Mouse (Mus musculus) myocyte (in vitro differentiated cells): ENCODE results near the gene Fam172a. TPM values are rescaled to one million over a fixed set of nuclear protein-coding genes. Genes with fewer than 3 reads are reported as not detected.

Source experiments
- H3K27me3 ChIP-seq: one replicate; pipeline ENCODE4 v1.6.1; 2011; ENCODE audit not compliant: control insufficient read depth, insufficient read depth, insufficient read length
- H3K36me3 ChIP-seq: one replicate; pipeline ENCODE4 v1.6.1; 2011; ENCODE audit not compliant: control insufficient read depth, insufficient read depth
- H3K4me2 ChIP-seq: one replicate; pipeline ENCODE4 v1.6.1; 2011; ENCODE audit warnings: low read depth, control low read depth
- H3K4me3 ChIP-seq: one replicate; pipeline ENCODE4 v1.5.1; 2011; ENCODE audit warnings: mild to moderate bottlenecking, control low read depth, moderate library complexity
- H3K79me2 ChIP-seq: one replicate; pipeline ENCODE4 v1.6.1; 2011; ENCODE audit not compliant: control insufficient read depth, insufficient read depth
- H3ac ChIP-seq: one replicate; pipeline ENCODE4 v1.6.1; 2011; ENCODE audit not compliant: control insufficient read depth, insufficient read length
- CEBPB ChIP-seq: IDR thresholded peaks from 2 replicates; pipeline ENCODE4 v1.6.1; 2011; ENCODE audit warnings: mild to moderate bottlenecking, moderate library complexity; ENCODE audit not compliant: poor library complexity, insufficient read depth, severe bottlenecking
- E2F4 ChIP-seq: IDR thresholded peaks from one replicate; pipeline ENCODE4 v1.6.1; 2011; ENCODE audit warnings: mild to moderate bottlenecking, control low read depth, moderate library complexity; ENCODE audit not compliant: insufficient read depth
- MAX ChIP-seq: IDR thresholded peaks from one replicate; pipeline ENCODE4 v1.6.1; 2011; ENCODE audit warnings: low read depth, mild to moderate bottlenecking, control low read depth
- MYOD1 ChIP-seq, 3 experiments: IDR thresholded peaks; one replicate each; pipeline ENCODE4 v1.6.1; 2011; ENCODE audit warnings: control low read depth in 2 of 3, low read depth in 2 of 3, mild to moderate bottlenecking in 2 of 3, moderate library complexity in 1 of 3; ENCODE audit not compliant: insufficient read length in 2 of 3, control insufficient read depth in 1 of 3
- MYOG ChIP-seq, 3 experiments: IDR thresholded peaks; one replicate each; pipeline ENCODE4 v1.6.1; 2011; ENCODE audit warnings: control low read depth in 2 of 3, low read depth in 2 of 3, mild to moderate bottlenecking in 2 of 3; ENCODE audit not compliant: insufficient read length in 2 of 3, control insufficient read depth in 1 of 3, insufficient read depth in 1 of 3
- POLR2A ChIP-seq: IDR thresholded peaks from one replicate; pipeline ENCODE4 v1.6.1; 2011; ENCODE audit warnings: low read depth, mild to moderate bottlenecking, control low read depth, moderate library complexity; ENCODE audit not compliant: insufficient read length
- POLR2AphosphoS2 ChIP-seq: IDR thresholded peaks from one replicate; pipeline ENCODE4 v1.6.1; 2011; ENCODE audit warnings: low read depth, control low read depth; ENCODE audit not compliant: insufficient read length
- REST ChIP-seq: IDR thresholded peaks from one replicate; pipeline ENCODE4 v1.6.1; 2011; ENCODE audit warnings: mild to moderate bottlenecking, control low read depth, moderate library complexity; ENCODE audit not compliant: insufficient read depth, insufficient read length
- SRF ChIP-seq: IDR thresholded peaks from one replicate; pipeline ENCODE4 v1.6.1; 2011; ENCODE audit warnings: low read depth; ENCODE audit not compliant: control insufficient read depth, insufficient read length
- TCF12 ChIP-seq: IDR thresholded peaks from one replicate; pipeline ENCODE4 v1.6.1; 2011; ENCODE audit warnings: mild to moderate bottlenecking, control low read depth; ENCODE audit not compliant: poor library complexity, insufficient read depth, severe bottlenecking
- TCF3 ChIP-seq: IDR thresholded peaks from one replicate; pipeline ENCODE4 v1.6.1; 2011; ENCODE audit warnings: low read depth, control low read depth; ENCODE audit not compliant: insufficient read length
- USF1 ChIP-seq: IDR thresholded peaks from one replicate; pipeline ENCODE4 v1.6.1; 2011; ENCODE audit warnings: low read depth, mild to moderate bottlenecking, control low read depth, moderate library complexity
- polyA plus RNA-seq: library from polyadenylated mRNA; unstranded; fragments of >200 nt; fragmentation: generic; extraction: Trizol; gene quantifications from one replicate; pipeline ENCODE4 v1.2.1, GENCODE M21; 2012; ENCODE audit warnings: missing spikeins

The Fam172a gene
- polyA plus RNA-seq, 1 experiment, result 6.5 TPM

GRCm38 (mm10) chr13:77897619-77898018 lies 195.8 kb downstream of the Fam172a start:
- H3K27me3 ChIP-seq, result no peaks in the 10 kb centered on the region
- TF ChIP-seq MYOD1 (IDR thresholded peaks at IDR 0.05; ENCODE audit: control insufficient read depth in 1 of 3, insufficient read length in 2 of 3, low read depth in 2 of 3) (no peak), SRF (no peak), REST (no peak), MAX (no peak), CEBPB (no peak), POLR2A (no peak), TCF12 (no peak), MYOG (IDR thresholded peaks at IDR 0.05; ENCODE audit: control insufficient read depth in 1 of 3, insufficient read depth in 1 of 3, insufficient read length in 2 of 3, low read depth in 2 of 3) (no peak), TCF3 (no peak), POLR2AphosphoS2 (no peak)
- no peaks in the 10 kb centered on the region for H3K79me2 ChIP-seq
- no peaks in the 10 kb centered on the region for H3K36me3 ChIP-seq
- no peak overlapping the region for H3K4me3 ChIP-seq
- H3ac ChIP-seq, result no peak overlapping the region
- H3K4me2 ChIP-seq, result no peak overlapping the region

GRCm38 (mm10) chr13:77898066-77898796 lies 196.4 kb downstream of the Fam172a start:
- Histone ChIP-seq H3K27me3 (no peaks in the 10 kb centered on the region), H3ac (no peak overlapping the region)

GRCm38 (mm10) chr13:77899725-77900124 lies 197.9 kb downstream of the Fam172a start:
- Histone ChIP-seq H3K4me2 (no peak overlapping the region), H3K79me2 (no peaks in the 10 kb centered on the region), H3K27me3 (no peaks in the 10 kb centered on the region), H3K36me3 (no peaks in the 10 kb centered on the region), H3ac (no peak overlapping the region), H3K4me3 (no peak overlapping the region)
- TF ChIP-seq MAX (no peak), TCF12 (no peak), REST (no peak), E2F4 (no peak), POLR2A (no peak), CEBPB (no peak), POLR2AphosphoS2 (no peak), USF1 (no peak), SRF (no peak), TCF3 (no peak)

More at GRCm38 (mm10) chr13:77898066-77898796, 196.4 kb downstream of the Fam172a start:
- no peak overlapping the region for H3K4me3 ChIP-seq
- H3K79me2 ChIP-seq, result no peaks in the 10 kb centered on the region
- TF ChIP-seq USF1 (no peak), E2F4 (no peak), POLR2AphosphoS2 (no peak), SRF (no peak), REST (no peak), MYOG (IDR thresholded peaks at IDR 0.05; ENCODE audit: control insufficient read depth in 1 of 3, insufficient read depth in 1 of 3, insufficient read length in 2 of 3, low read depth in 2 of 3) (no peak), TCF12 (no peak), TCF3 (no peak), MAX (no peak), POLR2A (no peak), CEBPB (no peak), MYOD1 (IDR thresholded peaks at IDR 0.05; ENCODE audit: control insufficient read depth in 1 of 3, insufficient read length in 2 of 3, low read depth in 2 of 3) (no peak)
- H3K4me2 ChIP-seq, result no peak overlapping the region
- no peaks in the 10 kb centered on the region for H3K36me3 ChIP-seq

- Histone ChIP-seq H3K79me2 (no peaks in the 10 kb centered on the region), H3K36me3 (no peaks in the 10 kb centered on the region), H3K4me2 (no peak overlapping the region), H3K27me3 (no peaks in the 10 kb centered on the region), H3ac (no peak overlapping the region), H3K4me3 (no peak overlapping the region)
- no peak for TF ChIP-seq MYOG (IDR thresholded peaks at IDR 0.05; ENCODE audit: control insufficient read depth in 1 of 3, insufficient read depth in 1 of 3, insufficient read length in 2 of 3, low read depth in 2 of 3)
- TF ChIP-seq POLR2A, result no peak
- no peak for TF ChIP-seq CEBPB
- no peak for TF ChIP-seq REST
- TF ChIP-seq POLR2AphosphoS2, result no peak
- TF ChIP-seq SRF, result no peak
- TF ChIP-seq TCF12, result no peak
- no peak for TF ChIP-seq E2F4
- TF ChIP-seq USF1, result no peak
- no peak for TF ChIP-seq MAX
- no peak for TF ChIP-seq MYOD1 (IDR thresholded peaks at IDR 0.05; ENCODE audit: control insufficient read depth in 1 of 3, insufficient read length in 2 of 3, low read depth in 2 of 3)
- no peak for TF ChIP-seq TCF3
Measured at GRCm38 (mm10) chr13:77900843-77901242, 199.0 kb downstream of the Fam172a start.
